Mouse (Mus musculus): Measurements from ENCODE around the gene Olfr556. TPM values are rescaled to one million over a fixed set of nuclear protein-coding genes. Genes with fewer than 3 reads are reported as not detected.

Gene Olfr556
- polyA plus RNA-seq, 1 experiment from 2014 or later = not detected

DNA sequence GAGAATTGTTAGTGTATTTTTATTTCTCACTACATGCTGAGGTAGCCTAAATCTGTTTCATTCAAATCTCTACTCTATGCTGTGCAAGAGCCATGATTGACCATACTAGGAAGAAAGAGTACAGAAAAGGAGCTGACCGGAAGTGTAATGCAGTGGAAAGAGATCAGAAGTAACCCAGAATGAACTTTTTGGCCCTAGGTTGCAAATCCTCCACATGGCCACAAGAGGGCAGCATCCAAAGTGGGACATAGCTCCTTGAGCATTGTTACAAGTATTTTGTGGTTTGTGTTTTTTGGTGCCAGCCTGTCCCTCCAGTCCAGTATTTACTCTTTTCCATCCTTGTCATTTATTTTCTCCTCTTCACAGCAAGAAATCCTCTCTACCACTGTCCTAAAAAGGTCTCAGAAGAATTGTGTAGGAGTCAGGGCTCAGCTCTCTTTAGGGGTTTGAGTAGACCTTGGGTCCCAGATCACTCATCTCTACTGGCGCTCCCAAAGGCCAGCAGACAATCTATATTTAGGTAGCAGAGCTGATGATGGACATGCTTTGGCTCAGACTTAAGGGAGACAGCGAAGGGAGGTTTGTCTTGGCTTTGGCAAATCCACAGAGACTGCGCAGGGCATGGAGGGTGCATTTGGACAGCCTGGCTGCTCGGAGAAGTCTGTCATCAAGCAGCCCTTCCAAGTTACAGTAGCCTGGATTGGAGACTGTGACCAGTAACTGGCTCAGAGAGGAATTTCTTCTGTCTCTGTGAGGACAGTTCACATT lies 30.8 kb downstream of the Olfr556 start, which contains the start of gene Olfr557:
Gene Olfr557 (plus strand): TSS at position 553 of the 768 bp plus-strand sequence.
- H3K4me1 ChIP-seq = no peaks in the 10 kb centered on the region
- H3K9ac ChIP-seq = no peak within 1 kb of the TSS
- WGBS = 82% methylated on average over 5 of the region's 5 CpGs
- no peaks in the 10 kb centered on the region for H3K36me3 ChIP-seq
- H3K27ac ChIP-seq = no peak within 1 kb of the TSS
- no peaks in the 10 kb centered on the region for H3K9me3 ChIP-seq
- H3K27me3 ChIP-seq (replicated peaks) = no peaks in the 10 kb centered on the region
- H3K4me2 ChIP-seq (replicated peaks) = no peak within 1 kb of the TSS
- no peak for ATAC-seq (ENCODE audit: low FRiP score, low read depth)
- no peak within 1 kb of the TSS for H3K4me3 ChIP-seq

DNA sequence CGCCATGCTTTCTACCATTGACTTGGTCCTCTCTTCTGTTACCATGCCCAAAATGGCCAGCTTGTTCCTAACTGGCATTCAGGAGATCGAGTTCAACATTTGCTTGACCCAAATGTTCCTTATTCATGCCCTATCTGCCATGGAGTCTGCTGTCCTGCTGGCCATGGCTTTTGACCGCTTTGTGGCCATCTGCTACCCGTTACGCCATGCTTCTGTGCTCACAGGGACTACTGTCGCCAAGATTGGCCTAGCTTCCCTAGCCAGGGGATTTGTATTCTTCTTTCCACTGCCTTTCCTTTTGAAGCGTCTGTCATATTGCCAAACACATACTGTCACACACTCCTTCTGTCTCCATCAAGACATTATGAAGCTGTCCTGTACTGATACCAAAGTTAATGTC lies 33.8 kb downstream of the Olfr556 start:
- no peaks in the 10 kb centered on the region for H3K36me3 ChIP-seq
- no peak for ATAC-seq (ENCODE audit: low FRiP score, low read depth)
- 93% methylated on average over 7 of the region's 7 CpGs for WGBS
- no peak overlapping the region for H3K9ac ChIP-seq
- H3K27me3 ChIP-seq (replicated peaks) = no peaks in the 10 kb centered on the region
- H3K4me1 ChIP-seq = no peaks in the 10 kb centered on the region
- H3K4me3 ChIP-seq = no peak overlapping the region
- no peaks in the 10 kb centered on the region for H3K9me3 ChIP-seq
- H3K27ac ChIP-seq = no peak overlapping the region
- no peak overlapping the region for H3K4me2 ChIP-seq (replicated peaks)

GRCm38 (mm10) chr7:102701915-102702314 lies 37.2 kb downstream of the Olfr556 start, which contains the start of gene Olfr558:
TSS of gene Olfr558 (plus strand) at chr7:102702215.
- Histone ChIP-seq H3K4me3 (no peak within 1 kb of the TSS), H3K9ac (no peak within 1 kb of the TSS), H3K4me2 (replicated peaks) (no peak within 1 kb of the TSS), H3K9me3 (no peaks in the 10 kb centered on the region), H3K27ac (no peak within 1 kb of the TSS), H3K4me1 (no peaks in the 10 kb centered on the region), H3K27me3 (replicated peaks) (no peaks in the 10 kb centered on the region), H3K36me3 (no peaks in the 10 kb centered on the region)
- ATAC-seq (ENCODE audit: low FRiP score, low read depth) = no peak

DNA sequence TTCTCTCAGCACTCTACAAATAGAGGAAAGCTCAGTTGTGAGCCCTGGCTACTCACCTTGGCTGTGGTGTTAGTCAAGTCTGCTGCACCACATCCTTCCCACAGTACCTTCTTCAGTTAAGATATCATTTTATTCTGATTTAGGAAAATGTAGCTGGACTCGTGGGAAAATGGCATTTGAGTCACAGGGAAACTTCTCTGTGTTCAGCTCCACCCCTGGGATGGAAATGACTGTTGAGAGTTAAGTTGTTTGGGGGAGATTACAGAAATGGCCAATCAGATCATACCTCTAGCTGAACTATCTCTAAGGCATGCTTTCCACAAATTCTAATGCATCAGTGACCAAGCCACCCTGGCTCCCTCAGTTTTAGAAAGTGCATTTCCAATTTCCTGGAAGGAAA lies 54.3 kb downstream of the Olfr556 start, which contains the start of gene Olfr33:
Gene Olfr33 (minus strand): TSS at position 101 of the 400 bp plus-strand sequence.
- Histone ChIP-seq H3K4me3 (no peak within 1 kb of the TSS), H3K27ac (no peak within 1 kb of the TSS), H3K27me3 (replicated peaks) (no peaks in the 10 kb centered on the region), H3K9ac (no peak within 1 kb of the TSS), H3K4me1 (no peaks in the 10 kb centered on the region), H3K4me2 (replicated peaks) (no peak within 1 kb of the TSS), H3K36me3 (no peaks in the 10 kb centered on the region), H3K9me3 (no peaks in the 10 kb centered on the region)
- WGBS = 39% methylated on average over 1 of the region's 1 CpGs
- no peak for ATAC-seq (ENCODE audit: low FRiP score, low read depth)

Other genes starting within 250 kb of the Olfr556 start
- 113 and 115 TPM in 2 replicates for gene Rrm1, start 223.2 kb upstream of the Olfr556 start, polyA plus RNA-seq (2016; fragmentation: Nextera tagmentation; extraction: Ambion mirVana)
- 0.45 and 0.46 TPM in 2 replicates for gene Olfr543, start 183.2 kb upstream of the Olfr556 start, polyA plus RNA-seq (2016; fragmentation: Nextera tagmentation; extraction: Ambion mirVana)
- gene Olfr544, start 176.6 kb upstream of the Olfr556 start, polyA plus RNA-seq (2016; fragmentation: Nextera tagmentation; extraction: Ambion mirVana) = 0.05 and 0.15 TPM in 2 replicates
- 0.10 and 0.13 TPM in 2 replicates for gene Olfr545, start 165.3 kb upstream of the Olfr556 start, polyA plus RNA-seq (2016; fragmentation: Nextera tagmentation; extraction: Ambion mirVana)
- gene Olfr547, start 130.2 kb upstream of the Olfr556 start, polyA plus RNA-seq (2016; fragmentation: Nextera tagmentation; extraction: Ambion mirVana) = not detected in 2 replicates
- not detected in 2 replicates for gene Olfr548-ps1, start 124.0 kb upstream of the Olfr556 start, polyA plus RNA-seq (2016; fragmentation: Nextera tagmentation; extraction: Ambion mirVana)
- gene Olfr549, start 115.0 kb upstream of the Olfr556 start, polyA plus RNA-seq (2016; fragmentation: Nextera tagmentation; extraction: Ambion mirVana) = not detected in 2 replicates
- gene Trim21, start 99.4 kb upstream of the Olfr556 start, polyA plus RNA-seq (2016; fragmentation: Nextera tagmentation; extraction: Ambion mirVana) = 0.20 TPM in 1 of 2 replicates, not detected in the other
- not detected in 2 replicates for gene Olfr550, start 93.5 kb upstream of the Olfr556 start, polyA plus RNA-seq (2016; fragmentation: Nextera tagmentation; extraction: Ambion mirVana)
- gene Olfr551, start 73.0 kb upstream of the Olfr556 start, polyA plus RNA-seq (2016; fragmentation: Nextera tagmentation; extraction: Ambion mirVana) = not detected in 2 replicates
- not detected in 2 replicates for gene Olfr552, start 67.1 kb upstream of the Olfr556 start, polyA plus RNA-seq (2016; fragmentation: Nextera tagmentation; extraction: Ambion mirVana)
- not detected in 2 replicates for gene Olfr553, start 46.7 kb upstream of the Olfr556 start, polyA plus RNA-seq (2016; fragmentation: Nextera tagmentation; extraction: Ambion mirVana)
- not detected in 2 replicates for gene Olfr554, start 26.5 kb upstream of the Olfr556 start, polyA plus RNA-seq (2016; fragmentation: Nextera tagmentation; extraction: Ambion mirVana)
- gene Olfr555, start 6.1 kb upstream of the Olfr556 start, polyA plus RNA-seq (2016; fragmentation: Nextera tagmentation; extraction: Ambion mirVana) = not detected in 2 replicates
- gene Trim68, start 22.4 kb downstream of the Olfr556 start, polyA plus RNA-seq (2016; fragmentation: Nextera tagmentation; extraction: Ambion mirVana) = 10.8 and 12.4 TPM in 2 replicates
- not detected in 2 replicates for gene Olfr557, start 31.0 kb downstream of the Olfr556 start, polyA plus RNA-seq (2016; fragmentation: Nextera tagmentation; extraction: Ambion mirVana)
- gene Olfr558, start 37.3 kb downstream of the Olfr556 start, polyA plus RNA-seq (2016; fragmentation: Nextera tagmentation; extraction: Ambion mirVana) = 1.3 and 1.8 TPM in 2 replicates
- gene Olfr33, start 54.2 kb downstream of the Olfr556 start, polyA plus RNA-seq (2016; fragmentation: Nextera tagmentation; extraction: Ambion mirVana) = 0.08 TPM in 1 of 2 replicates, not detected in the other
- gene Olfr559, start 62.6 kb downstream of the Olfr556 start, polyA plus RNA-seq (2016; fragmentation: Nextera tagmentation; extraction: Ambion mirVana) = 0.20 TPM in 1 of 2 replicates, not detected in the other
- not detected in 2 replicates for gene Olfr560, start 94.5 kb downstream of the Olfr556 start, polyA plus RNA-seq (2016; fragmentation: Nextera tagmentation; extraction: Ambion mirVana)
- gene Olfr78, start 94.6 kb downstream of the Olfr556 start, polyA plus RNA-seq (2016; fragmentation: Nextera tagmentation; extraction: Ambion mirVana) = 0.19 and 0.48 TPM in 2 replicates
- gene Olfr561, start 106.3 kb downstream of the Olfr556 start, polyA plus RNA-seq (2016; fragmentation: Nextera tagmentation; extraction: Ambion mirVana) = 0.13 and 0.18 TPM in 2 replicates
- not detected in 2 replicates for gene Olfr564, start 138.6 kb downstream of the Olfr556 start, polyA plus RNA-seq (2016; fragmentation: Nextera tagmentation; extraction: Ambion mirVana)
- gene Olfr566, start 193.9 kb downstream of the Olfr556 start, polyA plus RNA-seq (2016; fragmentation: Nextera tagmentation; extraction: Ambion mirVana) = not detected in 2 replicates
- not detected in 2 replicates for gene Olfr568, start 212.2 kb downstream of the Olfr556 start, polyA plus RNA-seq (2016; fragmentation: Nextera tagmentation; extraction: Ambion mirVana)
- not detected in 2 replicates for gene Olfr569, start 226.0 kb downstream of the Olfr556 start, polyA plus RNA-seq (2016; fragmentation: Nextera tagmentation; extraction: Ambion mirVana)
- gene Olfr570, start 229.7 kb downstream of the Olfr556 start, polyA plus RNA-seq (2016; fragmentation: Nextera tagmentation; extraction: Ambion mirVana) = not detected in 2 replicates

Data from neural tube, embryonic 12.5 days (tissue).